31 mouse cellular contexts compared by ENCODE assay signal in the genomic region with DNA sequence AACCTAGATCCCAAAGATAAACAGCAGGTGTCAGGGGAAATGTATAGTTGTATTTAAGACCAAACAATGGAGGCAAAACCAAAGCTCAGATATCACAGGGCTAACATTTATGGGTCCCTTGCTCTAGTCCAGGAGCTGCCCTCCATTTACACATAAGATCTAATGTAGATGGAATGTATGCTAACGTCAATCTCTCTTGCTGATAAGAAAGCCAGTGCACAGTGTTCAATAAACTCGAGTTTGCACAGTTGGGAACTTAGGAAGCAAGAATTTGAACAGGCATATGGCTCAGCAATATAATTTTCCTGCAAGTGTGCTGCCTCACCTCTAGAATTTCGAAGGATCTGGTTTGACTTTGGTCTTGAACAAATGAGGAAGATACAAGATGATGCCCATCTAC.
"Had no signal": no experiment of that assay in that cellular context is flagged by ENCODE, and none has a peak within 500 bp of the region (broad histone marks: within the 10 kb centered on the region; RNA-seq: fewer than 3 reads in every experiment).

No protein-coding gene starts in this region.

- H3K27ac ChIP-seq: left cerebral cortex, adult 2 months; limb, embryonic 10.5 days; limb, embryonic 12.5 days; limb, embryonic 13.5 days; limb, embryonic 15.5 days; liver, embryonic 12.5 days; liver, embryonic 13.5 days; liver, embryonic 14.5 days; liver, embryonic 15.5 days; lung, embryonic 15.5 days; macrophage; midbrain, embryonic 12.5 days; midbrain, embryonic 13.5 days; midbrain, embryonic 15.5 days had no signal

- H3K4me1 ChIP-seq: limb, embryonic 10.5 days; limb, embryonic 12.5 days; limb, embryonic 15.5 days; liver, embryonic 12.5 days; liver, embryonic 13.5 days; liver, embryonic 15.5 days; lung, embryonic 15.5 days; megakaryocyte, embryonic 14.5 days; midbrain, embryonic 12.5 days; midbrain, embryonic 13.5 days; midbrain, embryonic 15.5 days had no signal

- DNase-seq: layer of hippocampus, postnatal 36 days; left cerebral cortex, postnatal 4 days; liver; liver, embryonic 13.5 days; liver, postnatal 0 days; lung, adult 18-20 months; lung, adult 2 months; lung, embryonic 14.5 days; lung, postnatal 10 days; lung, postnatal 14 days; lung, postnatal 36 days; lung, postnatal 4 days; midbrain, embryonic 14.5 days had no signal

- H3K9ac ChIP-seq: limb, embryonic 12.5 days; limb, embryonic 13.5 days; limb, embryonic 15.5 days; liver, embryonic 12.5 days; liver, embryonic 13.5 days; liver, embryonic 14.5 days; liver, embryonic 15.5 days; liver, postnatal 0 days; lung, embryonic 14.5 days; lung, embryonic 15.5 days; midbrain, embryonic 12.5 days; midbrain, embryonic 13.5 days; midbrain, embryonic 15.5 days had no signal

- H3K4me3 ChIP-seq: left cerebral cortex, adult 2 months; limb, embryonic 10.5 days; limb, embryonic 12.5 days; limb, embryonic 13.5 days; limb, embryonic 15.5 days; liver, embryonic 12.5 days; liver, embryonic 13.5 days; liver, embryonic 15.5 days; lung, embryonic 15.5 days; megakaryocyte, embryonic 14.5 days; midbrain, embryonic 12.5 days; midbrain, embryonic 13.5 days; midbrain, embryonic 15.5 days; myocyte had no signal

- H3K4me2 ChIP-seq: limb, embryonic 12.5 days; limb, embryonic 13.5 days; limb, embryonic 15.5 days; liver, embryonic 11.5 days; liver, embryonic 12.5 days; liver, embryonic 13.5 days; liver, embryonic 15.5 days; lung, embryonic 14.5 days; lung, embryonic 15.5 days; midbrain, embryonic 12.5 days; midbrain, embryonic 13.5 days; midbrain, embryonic 15.5 days had no signal

- ATAC-seq: liver, embryonic 12.5 days; liver, postnatal 0 days; lung, postnatal 0 days; midbrain, embryonic 13.5 days; midbrain, embryonic 15.5 days; midbrain, embryonic 16.5 days had no signal

- H3K9me3 ChIP-seq: limb, embryonic 10.5 days; limb, embryonic 12.5 days; limb, embryonic 13.5 days; limb, embryonic 15.5 days; liver, embryonic 12.5 days; liver, embryonic 13.5 days; liver, embryonic 15.5 days; lung, embryonic 15.5 days; midbrain, embryonic 12.5 days; midbrain, embryonic 13.5 days; midbrain, embryonic 15.5 days had no signal

- H3K36me3 ChIP-seq: limb, embryonic 10.5 days; limb, embryonic 12.5 days; limb, embryonic 13.5 days; limb, embryonic 15.5 days; liver, embryonic 12.5 days; liver, embryonic 13.5 days; liver, embryonic 15.5 days; lung, embryonic 15.5 days; midbrain, embryonic 12.5 days; midbrain, embryonic 13.5 days; midbrain, embryonic 15.5 days had no signal

- H3K27me3 ChIP-seq: limb, embryonic 12.5 days; limb, embryonic 15.5 days; liver, embryonic 12.5 days; liver, embryonic 13.5 days; liver, embryonic 15.5 days; lung, embryonic 15.5 days; megakaryocyte, embryonic 14.5 days; midbrain, embryonic 12.5 days; midbrain, embryonic 13.5 days; midbrain, embryonic 15.5 days had no signal
